Mouse (Mus musculus): Measurements from ENCODE around the gene Sort1. TPM values are rescaled to one million over a fixed set of nuclear protein-coding genes. Genes with fewer than 3 reads are reported as not detected.
A peak's percentile ranks its signal among the peaks of the same experiment; 100 is the strongest.
"Not testable (repeated sequence)": the region's sequence is repeated elsewhere in the genome, so short reads cannot be mapped to it uniquely, and the experiment has no call there.

Gene Sort1
- 5.4 and 10.5 TPM in 2 replicates for polyA plus RNA-seq (2015; fragmentation: Nextera tagmentation; extraction: Ambion mirVana)

- under 1% methylated on average over 102 of the region's 109 CpGs for WGBS
- H3K4me2 ChIP-seq (ENCODE audit: low read depth, low read length), result peak within 1 kb of the TSS; percentile 70
- peak within 1 kb of the TSS; percentile 80 for H3K27ac ChIP-seq (ENCODE audit: low read length)
- H3K27me3 ChIP-seq (ENCODE audit: control insufficient read depth, insufficient read depth, low read length), result no peaks in the 10 kb centered on the region
- H3K4me3 ChIP-seq (ENCODE audit: low read length), result peak within 1 kb of the TSS; percentile 71
- H3K9me3 ChIP-seq (replicated peaks; ENCODE audit: control insufficient read depth, low read length), result no peaks in the 10 kb centered on the region
- peak; percentile 98 for ATAC-seq (replicated peaks; ENCODE audit: extremely low read depth, insufficient read depth, low FRiP score)
- H3K4me1 ChIP-seq (ENCODE audit: control insufficient read depth, insufficient read depth, low read length), result peaks cover 39% of the 10 kb centered on the region
- peaks cover 1% of the 10 kb centered on the region; the same call in 1 of the 2 replicates for H3K36me3 ChIP-seq (ENCODE audit: control insufficient read depth, insufficient read depth)
- peak within 1 kb of the TSS; percentile 81 for H3K9ac ChIP-seq (ENCODE audit: low read length)
Observed at GRCm38 (mm10) chr3:108283781-108284601, at the start of gene Sort1. Sort1 (plus strand) TSS chr3:108284082.

GRCm38 (mm10) chr3:108237474-108238102, 46.3 kb upstream of the Sort1 start:
- ATAC-seq (replicated peaks; ENCODE audit: extremely low read depth, insufficient read depth, low FRiP score); H3K27me3 ChIP-seq (ENCODE audit: control insufficient read depth, insufficient read depth, low read length); H3K27ac ChIP-seq (ENCODE audit: low read length); H3K9ac ChIP-seq (ENCODE audit: low read length); H3K4me1 ChIP-seq (ENCODE audit: control insufficient read depth, insufficient read depth, low read length); H3K4me2 ChIP-seq (ENCODE audit: low read depth, low read length); H3K36me3 ChIP-seq (ENCODE audit: control insufficient read depth, insufficient read depth); H3K9me3 ChIP-seq (replicated peaks; ENCODE audit: control insufficient read depth, low read length); H3K4me3 ChIP-seq (ENCODE audit: low read length): not testable (repeated sequence)
- WGBS, result 77% methylated on average over 4 of the region's 4 CpGs

GRCm38 (mm10) chr3:108241243-108241839, 42.5 kb upstream of the Sort1 start:
- Histone ChIP-seq H3K4me3 (ENCODE audit: low read length) (no peak overlapping the region), H3K27ac (ENCODE audit: low read length) (no peak overlapping the region), H3K4me2 (ENCODE audit: low read depth, low read length) (no peak overlapping the region), H3K9me3 (replicated peaks; ENCODE audit: control insufficient read depth, low read length) (peaks cover 4% of the 10 kb centered on the region; the same call in 1 of the 2 replicates), H3K9ac (ENCODE audit: low read length) (no peak overlapping the region), H3K36me3 (ENCODE audit: control insufficient read depth, insufficient read depth) (no peaks in the 10 kb centered on the region), H3K4me1 (ENCODE audit: control insufficient read depth, insufficient read depth, low read length) (no peaks in the 10 kb centered on the region), H3K27me3 (ENCODE audit: control insufficient read depth, insufficient read depth, low read length) (no peaks in the 10 kb centered on the region)
- ATAC-seq (replicated peaks; ENCODE audit: extremely low read depth, insufficient read depth, low FRiP score), result no peak
- WGBS, result 79% methylated on average over 3 of the region's 3 CpGs

- no peak overlapping the region for H3K9ac ChIP-seq (ENCODE audit: low read length)
- H3K4me1 ChIP-seq (ENCODE audit: control insufficient read depth, insufficient read depth, low read length), result no peaks in the 10 kb centered on the region
- H3K4me3 ChIP-seq (ENCODE audit: low read length), result no peak overlapping the region
- H3K27ac ChIP-seq (ENCODE audit: low read length), result no peak overlapping the region
- no peaks in the 10 kb centered on the region for H3K9me3 ChIP-seq (replicated peaks; ENCODE audit: control insufficient read depth, low read length)
- ATAC-seq (replicated peaks; ENCODE audit: extremely low read depth, insufficient read depth, low FRiP score), result no peak
- no peak overlapping the region for H3K4me2 ChIP-seq (ENCODE audit: low read depth, low read length)
- 69% methylated on average over 2 of the region's 2 CpGs for WGBS
- H3K36me3 ChIP-seq (ENCODE audit: control insufficient read depth, insufficient read depth), result no peaks in the 10 kb centered on the region
- H3K27me3 ChIP-seq (ENCODE audit: control insufficient read depth, insufficient read depth, low read length), result no peaks in the 10 kb centered on the region
Observed at GRCm38 (mm10) chr3:108246857-108247256, 37.0 kb upstream of the Sort1 start.

- ATAC-seq (replicated peaks; ENCODE audit: extremely low read depth, insufficient read depth, low FRiP score), result peak; percentile 99
- Histone ChIP-seq H3K9me3 (replicated peaks; ENCODE audit: control insufficient read depth, low read length) (no peaks in the 10 kb centered on the region), H3K27ac (ENCODE audit: low read length) (peak within 1 kb of the TSS; percentile 56), H3K4me1 (ENCODE audit: control insufficient read depth, insufficient read depth, low read length) (peaks cover 10% of the 10 kb centered on the region), H3K36me3 (ENCODE audit: control insufficient read depth, insufficient read depth) (peaks cover 2% of the 10 kb centered on the region), H3K4me2 (ENCODE audit: low read depth, low read length) (peak within 1 kb of the TSS; percentile 95), H3K9ac (ENCODE audit: low read length) (peak within 1 kb of the TSS; percentile 98), H3K27me3 (ENCODE audit: control insufficient read depth, insufficient read depth, low read length) (no peaks in the 10 kb centered on the region), H3K4me3 (ENCODE audit: low read length) (peak within 1 kb of the TSS; percentile 100)
- WGBS, result under 1% methylated on average over 79 of the region's 79 CpGs
Observed at GRCm38 (mm10) chr3:108256719-108257637, 26.9 kb upstream of the Sort1 start, which contains the start of gene Psma5. Psma5 (plus strand) TSS chr3:108256926.

GRCm38 (mm10) chr3:108257831-108258500, 25.9 kb upstream of the Sort1 start:
- H3K9me3 ChIP-seq (replicated peaks; ENCODE audit: control insufficient read depth, low read length), result no peaks in the 10 kb centered on the region
- no peak overlapping the region for H3K27ac ChIP-seq (ENCODE audit: low read length)
- 55% methylated on average over 3 of the region's 3 CpGs for whole genome bisulfite sequencing
- H3K4me2 ChIP-seq (ENCODE audit: low read depth, low read length), result peak overlapping the region; percentile 95
- peak overlapping the region; percentile 98 for H3K9ac ChIP-seq (ENCODE audit: low read length)
- H3K4me3 ChIP-seq (ENCODE audit: low read length), result peak overlapping the region; percentile 100
- no peak for ATAC-seq (replicated peaks; ENCODE audit: extremely low read depth, insufficient read depth, low FRiP score)
- H3K4me1 ChIP-seq (ENCODE audit: control insufficient read depth, insufficient read depth, low read length), result peaks cover 10% of the 10 kb centered on the region
- H3K27me3 ChIP-seq (ENCODE audit: control insufficient read depth, insufficient read depth, low read length), result no peaks in the 10 kb centered on the region
- H3K36me3 ChIP-seq (ENCODE audit: control insufficient read depth, insufficient read depth), result peaks cover 9% of the 10 kb centered on the region

GRCm38 (mm10) chr3:108259319-108259718, 24.6 kb upstream of the Sort1 start:
- H3K27me3 ChIP-seq (ENCODE audit: control insufficient read depth, insufficient read depth, low read length), result no peaks in the 10 kb centered on the region
- WGBS, result 59% methylated on average over 3 of the region's 3 CpGs
- H3K9me3 ChIP-seq (replicated peaks; ENCODE audit: control insufficient read depth, low read length), result no peaks in the 10 kb centered on the region
- H3K9ac ChIP-seq (ENCODE audit: low read length), result no peak overlapping the region
- H3K36me3 ChIP-seq (ENCODE audit: control insufficient read depth, insufficient read depth), result peaks cover 9% of the 10 kb centered on the region
- H3K4me2 ChIP-seq (ENCODE audit: low read depth, low read length), result no peak overlapping the region
- no peak for ATAC-seq (replicated peaks; ENCODE audit: extremely low read depth, insufficient read depth, low FRiP score)
- no peak overlapping the region for H3K4me3 ChIP-seq (ENCODE audit: low read length)
- H3K27ac ChIP-seq (ENCODE audit: low read length), result no peak overlapping the region
- H3K4me1 ChIP-seq (ENCODE audit: control insufficient read depth, insufficient read depth, low read length), result peaks cover 10% of the 10 kb centered on the region

GRCm38 (mm10) chr3:108279495-108279894, 4.4 kb upstream of the Sort1 start:
- not testable (repeated sequence) for H3K4me3 ChIP-seq (ENCODE audit: low read length)
- peaks cover 21% of the 10 kb centered on the region for H3K36me3 ChIP-seq (ENCODE audit: control insufficient read depth, insufficient read depth)

More at GRCm38 (mm10) chr3:108279495-108279894, 4.4 kb upstream of the Sort1 start:
- not testable (repeated sequence) for H3K27ac ChIP-seq (ENCODE audit: low read length); ATAC-seq (replicated peaks; ENCODE audit: extremely low read depth, insufficient read depth, low FRiP score); H3K9me3 ChIP-seq (replicated peaks; ENCODE audit: control insufficient read depth, low read length); H3K4me2 ChIP-seq (ENCODE audit: low read depth, low read length); H3K9ac ChIP-seq (ENCODE audit: low read length); H3K27me3 ChIP-seq (ENCODE audit: control insufficient read depth, insufficient read depth, low read length); H3K4me1 ChIP-seq (ENCODE audit: control insufficient read depth, insufficient read depth, low read length)
- 71% methylated on average over 5 of the region's 5 CpGs for WGBS

Data from heart, embryonic 16.5 days (tissue).